Mouse (Mus musculus): ENCODE measurements at regions not wholly inside any gene's neighbourhood (a gene's known extent, or its start where the extent isn't known, plus 50 kb on each side); places are given as distances from the start of the nearest gene placed in this dataset.

DNA sequence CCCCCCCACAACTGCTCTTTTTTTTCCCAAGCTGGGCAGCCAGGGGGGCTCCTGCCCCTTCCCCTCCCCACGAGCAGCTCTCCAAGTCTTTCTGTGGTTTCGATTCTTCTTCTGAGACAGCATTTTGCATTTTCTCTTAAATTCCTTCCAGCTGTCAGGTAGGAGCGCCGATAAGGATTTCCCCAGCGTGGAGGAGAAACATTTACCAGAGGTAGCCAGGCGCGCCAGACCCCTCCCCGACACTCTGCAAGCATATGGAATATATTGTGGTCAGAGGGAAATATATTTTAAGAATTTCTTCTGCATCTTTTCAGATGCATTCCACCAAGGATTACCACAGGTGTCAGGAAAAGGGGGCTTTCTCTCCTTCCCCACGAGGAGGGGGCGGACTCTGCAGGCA lies 111.9 kb downstream of the Tbx5 start:
- Histone ChIP-seq H3K9ac (ENCODE audit: low read depth, low read length) (no peak overlapping the region), H3K9me3 (replicated peaks; ENCODE audit: control insufficient read depth, low read length) (no peaks in the 10 kb centered on the region), H3K4me3 (ENCODE audit: low read depth, low read length) (no peak overlapping the region), H3K4me1 (ENCODE audit: control insufficient read depth, insufficient read depth, low read length) (no peaks in the 10 kb centered on the region), H3K27me3 (ENCODE audit: control insufficient read depth, insufficient read depth, low read length) (no peaks in the 10 kb centered on the region), H3K4me2 (no peak overlapping the region), H3K36me3 (ENCODE audit: control insufficient read depth, insufficient read depth, low read length) (no peaks in the 10 kb centered on the region), H3K27ac (ENCODE audit: low read depth, low read length) (no peak overlapping the region)
- ATAC-seq (replicated peaks; ENCODE audit: insufficient number of reproducible peaks, low FRiP score, low TSS enrichment) = no peak
- WGBS (ENCODE audit: insufficient replicate concordance) = 57% methylated on average over 10 of the region's 10 CpGs

DNA sequence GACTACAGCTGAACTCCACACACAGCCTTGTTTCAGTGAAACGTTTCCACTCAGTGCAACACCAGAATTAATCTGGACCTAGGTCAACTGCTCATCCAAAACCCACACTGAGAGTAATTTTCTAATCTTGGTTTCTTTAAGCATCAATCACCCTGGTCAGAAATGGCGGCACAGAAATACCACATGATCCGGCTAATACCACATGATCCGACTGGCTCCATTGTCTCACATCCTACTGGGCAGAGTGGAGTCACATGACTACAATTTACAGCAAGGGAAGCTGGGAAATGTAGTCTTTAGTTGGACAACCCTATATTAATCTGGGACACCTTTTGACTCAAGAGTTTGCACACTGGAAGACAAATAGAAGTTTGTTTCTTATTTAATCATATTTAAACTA lies 115.9 kb downstream of the Tbx5 start:
- no peaks in the 10 kb centered on the region for H3K4me1 ChIP-seq (ENCODE audit: control insufficient read depth, insufficient read depth, low read length)
- 79% methylated on average over 4 of the region's 4 CpGs for WGBS (ENCODE audit: insufficient replicate concordance)
- H3K27ac ChIP-seq (ENCODE audit: low read depth, low read length) = no peak overlapping the region
- no peak overlapping the region for H3K9ac ChIP-seq (ENCODE audit: low read depth, low read length)
- no peak for ATAC-seq (replicated peaks; ENCODE audit: insufficient number of reproducible peaks, low FRiP score, low TSS enrichment)
- no peak overlapping the region for H3K4me2 ChIP-seq
- no peaks in the 10 kb centered on the region for H3K27me3 ChIP-seq (ENCODE audit: control insufficient read depth, insufficient read depth, low read length)
- no peak overlapping the region for H3K4me3 ChIP-seq (ENCODE audit: low read depth, low read length)
- H3K36me3 ChIP-seq (ENCODE audit: control insufficient read depth, insufficient read depth, low read length) = no peaks in the 10 kb centered on the region
- H3K9me3 ChIP-seq (replicated peaks; ENCODE audit: control insufficient read depth, low read length) = no peaks in the 10 kb centered on the region

DNA sequence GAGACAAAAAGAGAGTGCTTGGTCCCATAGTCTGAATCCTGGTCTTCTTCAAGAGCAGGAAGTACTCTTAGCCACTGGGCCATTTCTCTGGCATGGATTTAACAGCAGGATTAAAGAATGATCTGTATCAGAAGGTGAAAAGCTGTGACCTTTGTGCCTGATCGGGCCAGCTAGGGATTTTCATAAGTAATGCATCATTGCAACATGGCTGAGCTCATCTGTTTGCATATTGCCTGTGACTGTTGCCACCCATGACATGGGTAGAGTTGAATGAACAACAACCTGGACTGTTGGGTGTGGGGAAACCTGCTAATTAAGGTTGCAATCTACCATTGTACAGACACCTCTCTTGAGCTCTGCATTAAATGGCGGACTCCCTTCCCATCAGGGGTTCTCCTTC lies 119.6 kb downstream of the Tbx5 start:
- no peak for ATAC-seq (replicated peaks; ENCODE audit: insufficient number of reproducible peaks, low FRiP score, low TSS enrichment)
- Histone ChIP-seq H3K9ac (ENCODE audit: low read depth, low read length) (no peak overlapping the region), H3K27me3 (ENCODE audit: control insufficient read depth, insufficient read depth, low read length) (no peaks in the 10 kb centered on the region), H3K4me3 (ENCODE audit: low read depth, low read length) (no peak overlapping the region), H3K27ac (ENCODE audit: low read depth, low read length) (no peak overlapping the region), H3K4me1 (ENCODE audit: control insufficient read depth, insufficient read depth, low read length) (no peaks in the 10 kb centered on the region), H3K9me3 (replicated peaks; ENCODE audit: control insufficient read depth, low read length) (no peaks in the 10 kb centered on the region), H3K36me3 (ENCODE audit: control insufficient read depth, insufficient read depth, low read length) (no peaks in the 10 kb centered on the region), H3K4me2 (no peak overlapping the region)
- 74% methylated on average over 2 of the region's 2 CpGs for WGBS (ENCODE audit: insufficient replicate concordance)

DNA sequence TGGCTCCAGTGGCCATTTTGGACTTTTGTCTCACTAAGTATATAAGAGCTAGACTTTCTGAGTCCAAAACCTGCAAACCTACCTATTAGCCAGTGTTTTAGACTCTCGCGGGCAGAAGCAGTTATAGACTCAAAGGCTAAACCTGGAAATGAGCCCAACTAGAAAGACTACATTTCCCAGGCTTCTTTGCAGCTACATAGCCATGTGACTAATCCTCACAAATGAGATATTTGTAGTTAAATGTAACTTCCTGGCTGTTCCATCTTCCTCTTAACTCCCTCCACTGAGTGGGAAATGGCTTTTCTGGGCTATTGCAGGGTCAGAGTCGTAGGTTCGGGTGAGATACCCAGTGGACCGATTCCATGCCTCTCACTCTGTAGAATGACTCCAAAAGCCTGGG lies 120.7 kb downstream of the Tbx5 start:
- H3K9ac ChIP-seq (ENCODE audit: low read depth, low read length) = no peak overlapping the region
- no peak for ATAC-seq (replicated peaks; ENCODE audit: insufficient number of reproducible peaks, low FRiP score, low TSS enrichment)
- no peak overlapping the region for H3K4me3 ChIP-seq (ENCODE audit: low read depth, low read length)
- no peaks in the 10 kb centered on the region for H3K36me3 ChIP-seq (ENCODE audit: control insufficient read depth, insufficient read depth, low read length)
- no peaks in the 10 kb centered on the region for H3K9me3 ChIP-seq (replicated peaks; ENCODE audit: control insufficient read depth, low read length)
- WGBS (ENCODE audit: insufficient replicate concordance) = 83% methylated on average over 5 of the region's 5 CpGs
- H3K27me3 ChIP-seq (ENCODE audit: control insufficient read depth, insufficient read depth, low read length) = no peaks in the 10 kb centered on the region
- H3K4me2 ChIP-seq = no peak overlapping the region
- no peaks in the 10 kb centered on the region for H3K4me1 ChIP-seq (ENCODE audit: control insufficient read depth, insufficient read depth, low read length)
- no peak overlapping the region for H3K27ac ChIP-seq (ENCODE audit: low read depth, low read length)

DNA sequence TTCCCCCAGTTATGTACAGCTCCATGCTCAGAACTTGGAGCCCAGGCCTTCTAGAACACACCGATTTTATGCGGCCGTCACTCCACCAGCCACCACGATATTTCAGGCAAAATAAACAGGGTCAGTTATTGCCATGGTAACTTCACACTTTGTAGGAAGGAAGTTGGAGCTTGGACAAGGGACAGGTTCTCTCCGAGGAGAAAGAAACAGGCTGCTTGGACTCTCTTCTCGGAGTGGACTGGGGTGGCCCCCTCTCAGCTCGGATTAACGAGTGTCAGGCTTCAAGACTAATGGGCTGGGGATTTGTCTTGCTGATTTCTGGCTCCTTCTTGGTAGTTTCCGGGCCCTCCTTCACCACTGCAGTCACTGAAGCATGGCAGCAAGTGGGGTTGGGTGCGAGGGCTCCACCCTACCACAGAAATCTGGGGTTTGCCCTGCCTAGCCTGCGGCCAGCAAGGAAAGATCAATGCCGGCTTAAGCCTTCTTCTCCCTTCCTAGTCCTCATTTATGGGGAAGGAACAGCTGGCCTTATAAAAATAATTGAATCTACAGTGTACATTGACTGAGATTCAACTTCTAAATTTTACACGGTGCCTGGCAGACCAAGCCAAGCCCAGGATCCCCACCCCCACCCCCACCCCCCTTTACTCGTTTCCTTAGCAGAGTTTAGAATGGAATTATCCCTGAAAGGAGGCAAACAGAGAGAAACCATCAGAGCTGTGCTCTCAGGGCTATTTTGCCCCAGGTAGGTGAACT lies 121.5 kb downstream of the Tbx5 start:
- H3K9ac ChIP-seq (ENCODE audit: low read depth, low read length) = no peak overlapping the region
- H3K4me3 ChIP-seq (ENCODE audit: low read depth, low read length) = no peak overlapping the region
- no peak for ATAC-seq (replicated peaks; ENCODE audit: insufficient number of reproducible peaks, low FRiP score, low TSS enrichment)
- WGBS (ENCODE audit: insufficient replicate concordance) = 72% methylated on average over 14 of the region's 14 CpGs
- H3K9me3 ChIP-seq (replicated peaks; ENCODE audit: control insufficient read depth, low read length) = no peaks in the 10 kb centered on the region
- H3K4me1 ChIP-seq (ENCODE audit: control insufficient read depth, insufficient read depth, low read length) = peaks cover 2% of the 10 kb centered on the region; the same call in 1 of the 2 replicates
- H3K36me3 ChIP-seq (ENCODE audit: control insufficient read depth, insufficient read depth, low read length) = no peaks in the 10 kb centered on the region
- H3K27ac ChIP-seq (ENCODE audit: low read depth, low read length) = no peak overlapping the region
- no peaks in the 10 kb centered on the region for H3K27me3 ChIP-seq (ENCODE audit: control insufficient read depth, insufficient read depth, low read length)
- H3K4me2 ChIP-seq = no peak overlapping the region

DNA sequence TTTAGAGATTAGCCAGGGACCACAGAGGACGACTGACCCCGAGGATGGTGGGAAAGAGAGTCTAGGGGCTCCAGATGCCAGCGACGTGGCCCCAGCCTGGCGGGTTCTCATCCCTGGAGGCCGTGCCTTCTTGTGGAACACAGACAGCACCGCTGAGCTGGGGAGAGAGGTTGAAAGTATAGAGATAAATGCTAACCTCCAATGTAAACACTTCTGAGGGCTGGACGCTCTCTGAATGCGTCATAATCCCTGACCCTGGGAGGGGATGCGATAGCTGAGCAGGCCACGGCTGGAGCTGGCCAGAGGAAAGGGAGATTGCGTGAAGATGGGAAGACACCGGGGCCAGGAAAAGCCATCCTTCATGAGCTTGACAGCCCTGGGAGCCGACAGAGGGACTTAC lies 126.5 kb downstream of the Tbx5 start:
- Histone ChIP-seq H3K4me3 (ENCODE audit: low read depth, low read length) (peak overlapping the region; percentile 2; the same call in 1 of the 2 replicates), H3K9me3 (replicated peaks; ENCODE audit: control insufficient read depth, low read length) (no peaks in the 10 kb centered on the region), H3K36me3 (ENCODE audit: control insufficient read depth, insufficient read depth, low read length) (no peaks in the 10 kb centered on the region), H3K27ac (ENCODE audit: low read depth, low read length) (peak overlapping the region; percentile 17; the same call in 1 of the 2 replicates), H3K4me2 (peak overlapping the region; percentile 49), H3K4me1 (ENCODE audit: control insufficient read depth, insufficient read depth, low read length) (peaks cover 7% of the 10 kb centered on the region; the same call in 1 of the 2 replicates), H3K27me3 (ENCODE audit: control insufficient read depth, insufficient read depth, low read length) (no peaks in the 10 kb centered on the region), H3K9ac (ENCODE audit: low read depth, low read length) (no peak overlapping the region)
- peak; percentile 74 for ATAC-seq (replicated peaks; ENCODE audit: insufficient number of reproducible peaks, low FRiP score, low TSS enrichment)
- WGBS (ENCODE audit: insufficient replicate concordance) = 10% methylated on average over 14 of the region's 14 CpGs

DNA sequence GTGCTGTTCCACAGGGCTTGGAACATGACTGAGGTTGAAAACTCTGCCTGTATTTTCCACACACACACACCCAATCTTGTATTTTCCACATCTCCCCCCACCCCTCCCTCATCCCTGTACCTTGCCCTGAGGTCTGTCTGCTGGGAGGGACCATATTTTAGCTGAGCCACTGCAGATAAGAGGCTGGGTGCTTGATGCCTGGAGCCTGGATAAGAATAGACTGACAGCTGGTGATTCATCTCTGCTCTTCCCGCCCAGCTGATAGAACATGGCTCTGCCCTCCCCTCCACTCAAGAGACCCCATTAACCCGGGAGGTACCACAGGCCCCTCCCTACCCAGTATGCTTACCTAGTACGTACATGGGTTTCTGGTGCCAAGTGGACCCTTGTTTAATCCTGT lies 132.3 kb downstream of the Tbx5 start:
- 19% methylated on average over 3 of the region's 3 CpGs for WGBS (ENCODE audit: insufficient replicate concordance)
- Histone ChIP-seq H3K36me3 (ENCODE audit: control insufficient read depth, insufficient read depth, low read length) (no peaks in the 10 kb centered on the region), H3K4me1 (ENCODE audit: control insufficient read depth, insufficient read depth, low read length) (peaks cover 5% of the 10 kb centered on the region), H3K27ac (ENCODE audit: low read depth, low read length) (no peak overlapping the region), H3K27me3 (ENCODE audit: control insufficient read depth, insufficient read depth, low read length) (no peaks in the 10 kb centered on the region), H3K9ac (ENCODE audit: low read depth, low read length) (no peak overlapping the region), H3K4me2 (no peak overlapping the region), H3K4me3 (ENCODE audit: low read depth, low read length) (no peak overlapping the region), H3K9me3 (replicated peaks; ENCODE audit: control insufficient read depth, low read length) (no peaks in the 10 kb centered on the region)
- peak; percentile 51; the same call in 1 of the 2 replicates for ATAC-seq (replicated peaks; ENCODE audit: insufficient number of reproducible peaks, low FRiP score, low TSS enrichment)

DNA sequence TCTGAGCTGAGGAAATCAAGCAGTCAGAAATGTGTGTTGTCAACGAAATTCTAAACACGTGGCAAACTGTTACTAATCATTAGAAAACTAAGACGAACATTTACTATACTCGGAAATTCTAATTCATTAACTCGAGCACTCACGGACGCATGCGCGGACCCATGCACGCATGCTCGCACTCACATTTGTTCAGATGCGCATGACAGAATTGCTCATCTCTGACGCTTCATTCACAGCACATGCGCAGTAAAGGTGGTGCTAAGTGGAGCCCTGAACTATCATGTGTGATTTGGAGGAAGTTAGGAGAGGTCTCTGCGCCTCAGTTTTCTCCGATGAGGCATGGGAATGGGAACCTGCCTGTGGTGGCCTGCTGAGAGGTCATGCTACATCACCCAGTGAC lies 138.8 kb downstream of the Tbx5 start:
- Histone ChIP-seq H3K4me3 (ENCODE audit: low read depth, low read length) (no peak overlapping the region), H3K27me3 (ENCODE audit: control insufficient read depth, insufficient read depth, low read length) (no peaks in the 10 kb centered on the region), H3K27ac (ENCODE audit: low read depth, low read length) (no peak overlapping the region), H3K4me1 (ENCODE audit: control insufficient read depth, insufficient read depth, low read length) (peaks cover 5% of the 10 kb centered on the region; the same call in 1 of the 2 replicates), H3K36me3 (ENCODE audit: control insufficient read depth, insufficient read depth, low read length) (no peaks in the 10 kb centered on the region), H3K9ac (ENCODE audit: low read depth, low read length) (no peak overlapping the region), H3K4me2 (no peak overlapping the region), H3K9me3 (replicated peaks; ENCODE audit: control insufficient read depth, low read length) (no peaks in the 10 kb centered on the region)
- WGBS (ENCODE audit: insufficient replicate concordance) = 89% methylated on average over 16 of the region's 16 CpGs
- ATAC-seq (replicated peaks; ENCODE audit: insufficient number of reproducible peaks, low FRiP score, low TSS enrichment) = no peak
